Mouse (Mus musculus): ENCODE measurements at regions not wholly inside any gene's neighbourhood (a gene's known extent, or its start where the extent isn't known, plus 50 kb on each side); places are given as distances from the start of the nearest gene placed in this dataset.
A peak's percentile ranks its signal among the peaks of the same experiment; 100 is the strongest.

DNA sequence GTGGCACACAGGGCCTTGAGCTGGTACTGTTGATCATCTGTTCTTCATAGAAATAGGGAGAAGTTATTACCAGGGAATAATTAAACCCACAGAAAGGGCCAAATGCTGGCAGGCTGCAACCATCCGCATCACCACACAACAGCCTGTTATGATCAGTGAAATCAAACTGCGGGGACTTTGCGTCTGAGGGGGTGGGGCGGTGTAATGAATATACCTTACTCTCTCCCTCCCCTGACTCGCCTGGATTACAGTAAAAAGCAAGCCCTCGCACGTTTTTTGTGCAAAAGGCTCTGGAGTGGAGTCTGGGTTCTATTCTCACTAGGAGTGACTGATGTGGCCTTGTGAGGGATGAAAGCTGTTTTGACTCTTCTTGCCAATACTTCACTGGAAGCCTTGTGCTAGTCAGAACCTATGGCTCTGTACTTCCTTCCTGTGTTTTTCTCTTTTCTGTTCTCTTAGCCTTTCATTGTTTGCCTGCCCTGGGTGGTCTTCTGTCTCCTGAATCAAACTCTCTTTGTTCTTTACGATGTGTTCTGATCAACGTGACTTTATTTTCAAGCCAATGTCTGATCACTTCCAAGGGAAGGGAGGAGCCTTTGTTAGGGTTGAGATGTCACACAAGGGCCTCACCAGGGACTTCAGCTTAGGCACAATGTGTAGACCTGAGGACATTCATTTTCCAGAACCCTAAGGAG is 172.4 kb downstream of the Dact1 start:
- no peak for DNase-seq (ENCODE audit: low spot score)

GRCm38 (mm10) chr12:71482619-71483018 is 172.9 kb downstream of the Dact1 start:
- no peak for DNase-seq (ENCODE audit: low spot score)

DNA sequence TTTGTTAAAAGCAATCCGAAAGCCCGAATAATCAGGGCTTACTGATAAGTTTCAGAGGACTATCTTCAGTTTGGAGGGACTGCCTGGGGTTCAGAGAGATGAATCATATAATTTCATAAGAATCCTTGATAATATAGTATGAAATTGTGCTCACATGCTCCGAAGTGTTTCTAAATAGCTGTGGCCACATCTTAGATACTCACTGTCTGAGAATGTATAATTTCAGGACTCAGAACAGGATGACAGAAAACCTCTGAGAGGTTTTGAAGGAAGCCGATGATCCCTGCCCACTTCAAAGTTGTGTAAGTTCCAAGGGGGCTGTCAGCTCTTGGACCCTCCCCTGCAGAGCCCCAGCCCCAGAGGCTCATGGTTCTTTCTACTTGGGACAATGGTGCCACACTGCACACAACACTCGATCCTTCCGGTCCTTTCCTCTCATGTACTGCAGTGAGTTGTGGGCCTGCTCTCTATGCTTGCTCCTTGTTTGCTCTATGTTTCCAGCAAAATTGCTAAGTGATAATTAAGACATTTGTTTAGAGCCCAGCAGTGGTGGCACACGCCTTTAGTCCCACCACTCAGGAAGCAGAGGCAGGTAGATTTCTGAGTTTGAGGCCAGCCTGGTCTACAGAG is 174.0 kb downstream of the Dact1 start:
- DNase-seq (ENCODE audit: low spot score): no peak

- DNase-seq (ENCODE audit: low spot score): no peak
Observed at GRCm38 (mm10) chr12:71484286-71484685, 174.6 kb downstream of the Dact1 start.

DNA sequence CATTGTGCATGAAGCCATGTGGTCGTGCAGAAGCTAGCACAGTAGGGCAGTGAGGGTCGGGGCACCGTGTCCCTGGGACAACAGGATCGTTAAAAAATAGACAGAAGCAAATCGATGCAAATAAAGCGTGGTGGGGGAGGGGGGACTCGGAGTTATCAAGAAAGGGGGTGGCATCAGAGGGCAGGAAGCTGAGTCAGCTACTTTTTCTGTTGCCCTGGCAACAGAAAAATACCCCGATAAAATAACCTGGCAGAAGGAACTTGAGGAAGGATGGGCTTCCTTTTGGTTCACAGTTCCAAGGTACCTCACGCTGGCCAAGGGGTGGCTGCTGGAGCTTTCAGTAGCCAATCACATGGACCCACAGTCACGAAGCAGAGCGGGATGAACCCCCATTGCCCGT is 176.4 kb downstream of the Dact1 start:
- no peak for DNase-seq (ENCODE audit: low spot score)

GRCm38 (mm10) chr12:71487591-71488435 is 178.1 kb downstream of the Dact1 start:
- no peak for DNase-seq (ENCODE audit: low spot score)

DNA sequence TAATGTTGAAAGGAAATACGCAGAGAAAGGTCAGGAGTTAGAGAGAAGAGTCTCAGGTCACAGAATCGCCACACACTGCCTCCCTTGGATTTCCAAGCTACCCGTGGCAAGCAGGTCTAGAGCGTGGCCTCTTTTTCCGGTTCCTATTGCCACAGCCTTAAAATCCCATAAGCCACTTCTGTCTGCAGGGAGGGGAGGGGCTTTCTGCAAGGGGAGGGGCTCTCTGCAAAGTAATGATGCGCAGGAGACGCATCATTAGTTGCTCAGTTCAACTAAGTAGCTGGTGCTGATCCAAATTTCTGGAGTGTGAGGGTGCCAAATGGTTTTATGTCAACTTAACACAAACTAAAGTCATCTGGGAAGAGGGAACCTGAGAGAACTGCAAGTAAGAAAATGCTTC is 179.6 kb downstream of the Dact1 start:
- DNase-seq (ENCODE audit: low spot score): no peak

DNA sequence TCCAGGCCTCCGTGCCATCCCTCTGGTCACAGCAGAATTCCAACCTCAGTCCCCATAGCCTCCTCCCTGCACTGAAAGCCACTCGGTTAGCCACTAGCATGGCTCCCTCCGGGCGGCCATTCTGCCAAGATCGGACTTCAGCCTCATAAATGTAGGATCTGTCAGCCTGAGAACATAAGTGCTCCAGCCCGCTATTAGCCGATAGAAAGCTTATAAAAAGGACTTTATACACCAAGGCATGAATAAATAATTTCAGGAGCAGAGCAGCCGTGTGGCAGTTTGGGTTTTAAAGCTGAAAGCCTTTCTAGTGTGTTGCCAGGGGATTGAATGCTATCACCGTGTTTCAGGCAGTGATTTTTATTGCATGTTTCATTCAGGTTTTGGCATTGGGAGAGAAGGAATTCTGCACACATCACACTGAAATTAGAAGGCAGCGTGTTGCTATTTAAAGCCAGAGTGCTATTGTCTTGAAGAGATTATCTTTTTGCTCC is 185.2 kb downstream of the Dact1 start:
- no peak for DNase-seq (ENCODE audit: low spot score)

DNA sequence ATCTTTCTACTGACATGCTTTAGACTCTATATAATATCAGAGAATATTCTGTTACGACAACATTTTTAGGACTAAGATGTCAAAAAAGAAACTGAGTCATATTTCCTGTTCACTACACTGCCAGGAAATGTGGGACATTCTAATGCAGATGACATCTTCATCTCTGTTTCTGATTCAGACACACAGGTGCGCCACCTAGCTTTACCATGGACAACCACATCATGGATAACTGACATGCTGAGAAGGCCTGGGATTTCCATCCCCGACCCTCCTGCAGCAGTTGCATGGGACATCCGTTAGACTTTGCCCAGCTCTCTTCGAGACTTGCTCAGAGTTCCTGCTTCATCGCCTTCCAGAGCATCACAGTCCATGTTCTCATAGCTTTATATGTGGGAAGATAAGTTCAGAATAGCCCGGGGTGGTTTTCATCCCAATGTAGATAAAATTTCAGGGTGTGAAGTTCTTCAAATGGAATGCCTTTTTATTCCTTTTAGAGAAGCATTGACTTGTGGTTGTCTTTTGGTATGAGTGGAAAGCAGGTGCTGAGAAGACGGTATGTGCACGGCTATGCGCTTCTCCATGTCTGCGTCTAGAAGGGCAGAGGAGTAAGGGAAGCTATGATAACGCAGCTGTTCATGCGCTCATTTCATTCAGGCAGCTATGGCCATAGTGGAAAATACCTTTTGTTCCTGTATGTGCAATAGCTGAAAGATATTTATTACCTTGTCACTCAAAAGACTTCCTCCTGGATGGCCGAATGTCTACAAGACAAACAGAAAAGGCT is 188.8 kb downstream of the Dact1 start:
- no peak for DNase-seq (ENCODE audit: low spot score)

DNA sequence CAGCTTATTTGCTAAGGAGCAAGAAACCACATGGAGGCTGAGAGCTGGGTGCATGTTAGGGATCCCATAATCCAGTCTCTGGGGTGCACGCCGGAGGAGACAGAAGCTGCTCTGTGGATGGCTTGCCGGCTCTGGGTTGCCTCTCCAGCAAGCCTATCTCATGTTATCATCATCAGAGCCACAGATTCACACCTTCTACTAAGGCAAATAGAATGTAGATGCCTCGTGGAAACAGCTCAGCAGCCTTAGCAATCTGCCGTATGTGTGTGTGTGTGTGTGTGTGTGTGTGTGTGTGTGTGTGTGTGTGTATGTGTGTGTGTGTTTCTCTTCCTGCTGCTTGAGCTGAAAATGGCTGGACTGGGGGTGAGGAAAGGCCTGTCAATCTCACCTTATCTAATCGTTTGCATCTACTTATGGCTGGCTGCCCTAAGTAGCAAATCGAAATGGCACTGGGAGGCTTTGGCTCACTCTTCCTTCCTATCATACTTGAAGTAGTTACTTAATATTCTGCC is 191.7 kb downstream of the Dact1 start:
- no peak for DNase-seq (ENCODE audit: low spot score)

- DNase-seq (ENCODE audit: low spot score): no peak
Observed at GRCm38 (mm10) chr12:71503265-71503664, 193.6 kb downstream of the Dact1 start.

GRCm38 (mm10) chr12:71506206-71506605 is 196.5 kb downstream of the Dact1 start:
- DNase-seq (ENCODE audit: low spot score): no peak

GRCm38 (mm10) chr12:71506716-71507115 is 197.0 kb downstream of the Dact1 start:
- DNase-seq (ENCODE audit: low spot score): no peak

DNA sequence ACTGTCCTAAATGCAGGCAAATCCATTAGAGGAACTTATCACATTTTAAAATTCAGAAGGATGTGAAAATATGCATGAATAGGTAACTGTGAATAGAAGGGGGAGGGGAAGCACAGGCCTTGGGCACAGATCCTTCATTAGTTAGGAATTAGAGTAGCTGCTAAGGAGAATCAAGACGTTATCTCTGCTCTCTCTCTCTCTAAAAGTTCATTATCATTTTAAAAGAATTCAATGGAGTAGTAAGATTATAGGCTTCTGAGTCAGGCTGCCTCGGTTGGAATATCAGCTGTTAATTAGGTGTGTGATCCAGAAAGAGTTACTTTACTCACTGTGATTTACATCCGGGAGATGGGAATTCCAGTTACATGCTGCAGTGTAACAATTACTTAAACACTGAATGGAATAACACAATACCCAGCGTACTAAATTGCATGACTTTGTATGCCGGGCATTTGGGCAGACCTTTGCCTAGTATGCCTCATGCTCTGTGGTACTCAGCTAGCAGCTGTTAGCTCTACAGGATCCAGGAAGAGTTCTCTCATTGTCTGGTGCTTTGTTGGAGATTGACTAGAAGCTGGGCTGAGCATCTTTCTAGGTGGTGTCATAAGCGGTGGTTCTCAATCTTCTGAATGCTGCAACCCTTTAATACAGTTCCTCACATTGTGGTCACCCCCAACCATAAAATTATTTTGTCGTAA is 203.4 kb downstream of the Dact1 start:
- DNase-seq (ENCODE audit: low spot score): no peak

DNA sequence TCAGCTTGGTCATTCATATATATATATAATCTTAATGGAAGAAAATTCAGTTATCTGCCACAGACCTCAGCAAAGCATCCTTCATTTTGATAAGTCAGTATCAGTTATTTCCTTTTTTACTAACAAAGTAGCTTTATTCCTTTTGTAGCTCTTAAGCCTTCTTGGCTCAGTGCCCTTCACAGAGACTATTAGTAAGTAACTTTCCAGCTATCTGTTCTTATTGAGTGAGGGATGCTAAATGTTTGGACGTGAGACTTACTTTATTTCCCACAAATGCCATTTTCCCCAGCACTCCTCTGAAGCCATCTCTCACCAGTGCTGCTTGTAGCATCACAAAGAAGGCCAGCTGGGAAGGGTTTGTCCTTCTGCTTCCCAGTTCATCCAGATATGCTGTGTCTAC is 209.8 kb downstream of the Dact1 start:
- DNase-seq (ENCODE audit: low spot score): no peak

GRCm38 (mm10) chr12:71521936-71522335 is 212.3 kb downstream of the Dact1 start:
- peak; percentile 61 for DNase-seq (ENCODE audit: low spot score)

GRCm38 (mm10) chr12:71522451-71522850 is 212.8 kb downstream of the Dact1 start:
- DNase-seq (ENCODE audit: low spot score): no peak

DNA sequence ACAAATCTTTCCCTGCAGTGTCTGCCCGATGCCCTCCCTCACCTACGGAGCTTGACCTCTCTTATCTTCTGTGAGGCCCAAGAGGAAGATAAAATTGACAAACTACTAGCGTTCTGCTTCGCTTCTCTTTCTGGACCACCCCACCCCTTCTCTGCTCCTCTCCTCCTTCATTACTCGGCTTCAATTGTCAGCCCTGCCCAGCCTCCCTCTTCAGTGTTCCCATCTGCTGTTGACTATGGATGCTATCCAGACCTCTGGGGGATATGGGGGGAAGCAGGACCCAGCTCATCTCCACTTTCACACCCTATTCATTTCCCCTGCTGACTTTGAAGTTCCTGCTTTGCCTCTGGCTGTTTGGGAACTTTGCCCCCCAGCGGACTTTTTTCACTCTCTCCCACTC is 214.5 kb downstream of the Dact1 start:
- DNase-seq (ENCODE audit: low spot score): no peak

DNA sequence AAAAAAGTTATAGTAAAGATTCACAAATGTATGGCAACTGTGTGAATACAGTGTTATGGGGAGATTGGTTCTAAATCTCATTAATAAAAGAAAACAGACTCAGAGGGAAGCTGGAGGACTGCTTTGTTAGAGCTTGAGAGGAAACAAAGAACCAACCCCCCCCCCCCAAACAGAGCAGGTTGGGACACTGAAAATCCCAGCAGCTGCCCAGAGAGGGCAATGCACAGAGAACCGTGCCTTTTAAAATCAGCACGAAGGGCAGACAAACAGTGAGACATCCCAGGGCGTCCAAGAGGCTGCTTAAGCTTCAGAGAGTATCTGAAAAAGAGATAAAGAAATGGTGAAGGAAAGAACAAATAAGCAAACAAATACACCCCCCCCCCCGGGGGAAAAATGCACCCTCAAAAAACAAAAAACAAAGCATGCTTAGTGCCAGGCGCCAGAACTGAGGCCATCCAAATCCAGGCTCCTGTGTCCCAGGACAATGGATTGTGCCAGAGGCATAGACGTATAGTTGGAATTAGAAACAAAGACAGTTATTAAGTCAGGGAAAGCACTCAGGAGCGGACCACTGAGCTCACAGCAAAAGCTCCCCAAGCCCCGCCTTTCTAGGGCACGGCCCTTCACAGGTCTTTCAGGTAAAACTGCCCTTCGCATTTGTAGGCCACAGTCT is 215.7 kb downstream of the Dact1 start:
- no peak for DNase-seq (ENCODE audit: low spot score)

- no peak for DNase-seq (ENCODE audit: low spot score)
Observed at GRCm38 (mm10) chr12:71526623-71527022, 216.9 kb downstream of the Dact1 start.

GRCm38 (mm10) chr12:71532161-71532560 is 222.5 kb downstream of the Dact1 start:
- DNase-seq (ENCODE audit: low spot score): no peak

All from adipocyte (in vitro differentiated cells).